Mouse (Mus musculus) MEL (cell line): ENCODE results near the gene Gon7. TPM values are rescaled to one million over a fixed set of nuclear protein-coding genes. Genes with fewer than 3 reads are reported as not detected.

Experiments
- DNase-seq: peaks from one replicate; pipeline ENCODE4 v3.0.0; 2011; ENCODE audit warnings: low read depth, low spot score
- H3K27ac ChIP-seq: 2 replicates; pipeline ENCODE4 v1.5.1; 2012; ENCODE audit warnings: low read depth, mild to moderate bottlenecking, control low read depth, low read length, moderate library complexity; ENCODE audit not compliant: control insufficient read depth
- H3K27me3 ChIP-seq, 2 experiments: fragments of 150-350 bp in 1 of 2; sonication (generic) in 1 of 2; 2 replicates each; pipeline ENCODE4 v1.6.1; 2012; ENCODE audit warnings: low read length in 2 of 2, mild to moderate bottlenecking in 2 of 2, improper control_type of control experiment in 1 of 2, moderate library complexity in 1 of 2; ENCODE audit not compliant: insufficient read depth in 2 of 2, control insufficient read depth in 1 of 2
- H3K36me3 ChIP-seq, 2 experiments: 2 replicates each; pipeline ENCODE4 v1.6.1; 2012 to 2014; ENCODE audit warnings: low read length in 2 of 2, improper control_type of control experiment in 1 of 2, inconsistent platforms in 1 of 2, mild to moderate bottlenecking in 1 of 2; ENCODE audit not compliant: insufficient read depth in 2 of 2, control insufficient read depth in 1 of 2
- H3K4me1 ChIP-seq, 2 experiments: fragments of 150-350 bp in 1 of 2; sonication (generic) in 1 of 2; 2 replicates each; pipeline ENCODE4 v1.6.1; 2012; ENCODE audit warnings: low read length in 2 of 2, improper control_type of control experiment in 1 of 2, mild to moderate bottlenecking in 1 of 2; ENCODE audit not compliant: insufficient read depth in 2 of 2, control insufficient read depth in 1 of 2
- H3K4me3 ChIP-seq, 2 experiments: fragments of 150-350 bp in 1 of 2; sonication (generic) in 1 of 2; 2 replicates each; pipeline ENCODE4 v1.5.1; 2012; ENCODE audit warnings: low read depth in 2 of 2, low read length in 2 of 2, mild to moderate bottlenecking in 2 of 2, moderate library complexity in 2 of 2, control low read depth in 1 of 2, improper control_type of control experiment in 1 of 2; ENCODE audit not compliant: control insufficient read depth in 1 of 2, insufficient read depth in 1 of 2
- H3K79me2 ChIP-seq: 2 replicates; pipeline ENCODE4 v1.6.1; 2012; ENCODE audit warnings: mild to moderate bottlenecking, low read length, moderate library complexity; ENCODE audit not compliant: control insufficient read depth, poor library complexity, insufficient read depth
- H3K9ac ChIP-seq: 2 replicates; pipeline ENCODE4 v1.6.1; 2012; ENCODE audit warnings: low read depth, mild to moderate bottlenecking, control low read depth, low read length, moderate library complexity; ENCODE audit not compliant: control insufficient read depth, poor library complexity, severe bottlenecking
- H3K9me3 ChIP-seq: fragments of 150-350 bp; sonication (generic); replicated peaks from 2 replicates; pipeline ENCODE4 v1.6.1; 2012; ENCODE audit warnings: mild to moderate bottlenecking, low read length, improper control_type of control experiment, moderate library complexity; ENCODE audit not compliant: insufficient read depth
- CHD2 ChIP-seq: IDR thresholded peaks from 2 replicates; pipeline ENCODE4 v1.6.1; 2011; ENCODE audit warnings: low read length, improper control_type of control experiment
- E2F4 ChIP-seq: IDR thresholded peaks from 2 replicates; pipeline ENCODE4 v1.6.1; 2011; ENCODE audit warnings: low read depth, low read length, improper control_type of control experiment, borderline replicate concordance
- ELF1 ChIP-seq: IDR thresholded peaks from 2 replicates; pipeline ENCODE4 v1.6.1; 2014; ENCODE audit warnings: low read depth, mild to moderate bottlenecking, inconsistent platforms, low read length, improper control_type of control experiment, moderate library complexity
- EP300 ChIP-seq, 2 experiments: IDR thresholded peaks; 2 replicates each; pipeline ENCODE4 v1.6.1; 2011; ENCODE audit warnings: improper control_type of control experiment in 2 of 2, low read length in 2 of 2, low read depth in 1 of 2, mild to moderate bottlenecking in 1 of 2
- GATA1 ChIP-seq: IDR thresholded peaks from 2 replicates; pipeline ENCODE4 v1.6.1; 2011; ENCODE audit warnings: low read depth, low read length, improper control_type of control experiment
- KAT2A ChIP-seq: conservative IDR thresholded peaks from 2 replicates; pipeline ENCODE4 v1.6.1; 2012; ENCODE audit warnings: low read depth, low read length, improper control_type of control experiment, inconsistent platforms
- MAFK ChIP-seq: IDR thresholded peaks from 2 replicates; pipeline ENCODE4 v1.6.1; 2011; ENCODE audit warnings: low read depth, mild to moderate bottlenecking, low read length, improper control_type of control experiment, borderline replicate concordance
- MAX ChIP-seq: IDR thresholded peaks from 2 replicates; pipeline ENCODE4 v1.6.1; 2011; ENCODE audit warnings: low read length, improper control_type of control experiment
- MEF2A ChIP-seq: IDR thresholded peaks from 2 replicates; pipeline ENCODE4 v1.6.1; 2014; ENCODE audit warnings: low read depth, mild to moderate bottlenecking, inconsistent platforms, low read length, improper control_type of control experiment; ENCODE audit not compliant: poor library complexity, insufficient replicate concordance, severe bottlenecking; ENCODE audit errors: extremely low read depth
- MYB ChIP-seq: IDR thresholded peaks from 2 replicates; pipeline ENCODE4 v1.6.1; 2011; ENCODE audit warnings: mild to moderate bottlenecking, low read depth, low read length, improper control_type of control experiment
- NRF1 ChIP-seq: IDR thresholded peaks from 2 replicates; pipeline ENCODE4 v1.6.1; 2014; ENCODE audit warnings: low read depth, mild to moderate bottlenecking, inconsistent platforms, low read length, improper control_type of control experiment, moderate library complexity; ENCODE audit not compliant: poor library complexity, insufficient read depth, severe bottlenecking
- RAD21 ChIP-seq: IDR thresholded peaks from 2 replicates; pipeline ENCODE4 v1.6.1; 2011; ENCODE audit warnings: mild to moderate bottlenecking, low read depth, low read length, improper control_type of control experiment
- SIN3A ChIP-seq: IDR thresholded peaks from 2 replicates; pipeline ENCODE4 v1.6.1; 2012; ENCODE audit warnings: low read length, improper control_type of control experiment, inconsistent platforms
- SMC3 ChIP-seq: IDR thresholded peaks from 2 replicates; pipeline ENCODE4 v1.6.1; 2011; ENCODE audit warnings: low read depth, low read length, improper control_type of control experiment
- TAL1 ChIP-seq: IDR thresholded peaks from 2 replicates; pipeline ENCODE4 v1.6.1; 2012; ENCODE audit warnings: mild to moderate bottlenecking, inconsistent platforms, low read length, moderate library complexity, mixed read lengths
- UBTF ChIP-seq: IDR thresholded peaks from 2 replicates; pipeline ENCODE4 v1.6.1; 2012; ENCODE audit warnings: low read depth, mild to moderate bottlenecking, inconsistent platforms, low read length, improper control_type of control experiment, moderate library complexity, borderline replicate concordance; ENCODE audit not compliant: insufficient read depth
- USF1 ChIP-seq: IDR thresholded peaks from 2 replicates; pipeline ENCODE4 v1.6.1; 2014; ENCODE audit warnings: low read depth, mild to moderate bottlenecking, inconsistent platforms, low read length, improper control_type of control experiment, moderate library complexity
- polyA plus RNA-seq, 2 experiments: library from polyadenylated mRNA; stranded (reverse) in 1 of 2; unstranded in 1 of 2; fragments of >175 nt in 1 of 2; fragments of >200 nt in 1 of 2; gene quantifications; 2 replicates each; pipeline versions ENCODE4 v1.2.1 to v1.2.4; 2012; ENCODE audit warnings: low replicate concordance in 2 of 2, low read depth in 1 of 2; ENCODE audit not compliant: insufficient read length in 2 of 2, insufficient read depth in 1 of 2, missing spikeins in 1 of 2
- total RNA-seq: library from RNA; depleted of rRNA; stranded (reverse); fragments of 300-350 nt; gene quantifications from 2 replicates; pipeline ENCODE4 v1.2.3, GENCODE M21; 2012

Gene Gon7
- total and polyA plus RNA-seq, 3 experiments, result 31.3 to 129 (median 33.0) TPM

DNA sequence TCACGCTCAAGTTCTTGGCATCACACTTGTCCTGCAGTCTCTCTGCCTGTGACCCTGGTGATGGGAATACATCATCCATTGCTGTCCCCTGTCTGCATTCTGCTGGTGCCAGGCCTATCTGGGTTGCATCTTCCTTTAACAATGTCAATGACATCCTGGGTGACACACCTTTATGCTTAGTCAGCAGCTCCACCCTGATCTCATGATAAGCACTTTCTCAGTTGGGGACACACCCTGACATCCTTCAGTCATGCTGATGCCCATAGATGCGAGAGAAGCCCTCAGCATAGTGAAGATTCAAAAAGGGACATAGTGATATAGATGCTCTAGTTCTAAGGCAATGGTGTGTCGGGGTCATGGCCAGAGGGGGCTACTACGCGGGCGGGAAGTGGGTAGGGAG lies 32.5 kb downstream of the Gon7 start:
- peaks cover 0 to 21% of the 10 kb centered on the region in 2 experiments; a peak in 2 of 4 replicates for H3K4me1 ChIP-seq
- H3K9me3 ChIP-seq, result no peaks in the 10 kb centered on the region
- peaks cover 0 to 11% of the 10 kb centered on the region in 2 experiments; a peak in 2 of 4 replicates for H3K36me3 ChIP-seq
- no peak overlapping the region for H3K27ac ChIP-seq
- no peaks in the 10 kb centered on the region for H3K27me3 ChIP-seq
- H3K9ac ChIP-seq, result no peak overlapping the region
- DNase-seq, result peak; percentile 32
- no peak overlapping the region for H3K4me3 ChIP-seq
- no peaks in the 10 kb centered on the region for H3K79me2 ChIP-seq
- no peak for TF ChIP-seq UBTF
- TF ChIP-seq NRF1, result no peak
- TF ChIP-seq MAX, result no peak
- peak; percentile 68; the same call in 1 of the 2 replicates for TF ChIP-seq MAFK
- peak; percentile 60 for TF ChIP-seq GATA1

GRCm38 (mm10) chr12:102723861-102724260 lies 33.7 kb downstream of the Gon7 start:
- H3K36me3 ChIP-seq, result peaks cover 0 to 8% of the 10 kb centered on the region in 2 experiments; a peak in 2 of 4 replicates
- TF ChIP-seq MEF2A, result no peak
- TF ChIP-seq SMC3, result no peak
- no peak for TF ChIP-seq ELF1
- TF ChIP-seq GATA1, result no peak
- TF ChIP-seq TAL1, result no peak

DNA sequence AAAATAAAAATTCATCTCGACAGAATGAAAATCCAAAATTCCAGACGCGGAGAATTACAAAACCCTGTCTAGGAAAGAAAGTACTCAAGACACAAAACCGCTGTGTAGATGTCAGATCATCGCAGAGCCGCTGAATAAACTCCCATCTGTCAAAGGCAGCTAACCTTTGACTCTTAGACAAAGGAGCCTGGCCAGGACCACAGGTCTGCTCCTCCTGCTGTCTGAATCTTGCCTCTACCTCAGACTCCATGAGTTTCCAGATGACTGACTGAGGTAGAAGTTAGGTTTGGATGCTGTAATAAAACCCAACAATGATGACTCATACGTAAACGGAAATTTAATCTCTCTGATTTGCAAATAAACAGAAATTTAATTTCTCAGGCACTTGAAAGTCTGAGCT lies 34.6 kb downstream of the Gon7 start:
- Histone ChIP-seq H3K9ac (no peak overlapping the region), H3K27me3 (no peaks in the 10 kb centered on the region), H3K79me2 (no peaks in the 10 kb centered on the region), H3K9me3 (no peaks in the 10 kb centered on the region), H3K4me1 (peaks cover 0 to 16% of the 10 kb centered on the region in 2 experiments; a peak in 2 of 4 replicates), H3K36me3 (peaks cover 0 to 8% of the 10 kb centered on the region in 2 experiments; a peak in 2 of 4 replicates), H3K4me3 (no peak overlapping the region)
- DNase-seq, result no peak
- no peak for TF ChIP-seq MYB
- TF ChIP-seq EP300 (IDR thresholded peaks at IDR 0.05; ENCODE audit: low read depth in 1 of 2, low read length in 2 of 2), result no peak
- TF ChIP-seq E2F4, result no peak
- no peak for TF ChIP-seq GATA1
- TF ChIP-seq KAT2A, result no peak
- no peak for TF ChIP-seq RAD21
- TF ChIP-seq CHD2, result no peak
- no peak for TF ChIP-seq NRF1
- TF ChIP-seq USF1, result no peak
- TF ChIP-seq SIN3A, result no peak
- TF ChIP-seq, all 39 proteins: peak for 0
- H3K27ac ChIP-seq, result no peak overlapping the region

More at GRCm38 (mm10) chr12:102723861-102724260, 33.7 kb downstream of the Gon7 start:
- H3K4me1 ChIP-seq, result peaks cover 0 to 16% of the 10 kb centered on the region in 2 experiments; a peak in 2 of 4 replicates
- no peak for DNase-seq
- H3K9me3 ChIP-seq, result no peaks in the 10 kb centered on the region
- H3K27me3 ChIP-seq, result no peaks in the 10 kb centered on the region
- no peaks in the 10 kb centered on the region for H3K79me2 ChIP-seq
- H3K4me3 ChIP-seq, result no peak overlapping the region
- no peak overlapping the region for H3K27ac ChIP-seq
- H3K9ac ChIP-seq, result no peak overlapping the region
